Mouse (Mus musculus) common myeloid progenitor, adult 5-6 weeks (primary cell): ENCODE measurements around the gene Lamp1. TPM values are rescaled to one million over a fixed set of nuclear protein-coding genes. Genes with fewer than 3 reads are reported as not detected.

ENCODE experiments used
- ATAC-seq: replicated peaks from 2 replicates; pipeline ENCODE4 v1.8.0; 2016; ENCODE audit warnings: low read depth, mild to moderate bottlenecking, moderate TSS enrichment, inconsistent platforms; ENCODE audit not compliant: poor library complexity, severe bottlenecking
- total RNA-seq: library from RNA; stranded (forward); fragments of 200-1000, 187-1606 nt; gene quantifications from 2 replicates; pipeline ENCODE4 v1.2.3, GENCODE M21; 2017

Lamp1 gene
- total RNA-seq, 1 experiment from 2014 or later, result 164 TPM

DNA sequence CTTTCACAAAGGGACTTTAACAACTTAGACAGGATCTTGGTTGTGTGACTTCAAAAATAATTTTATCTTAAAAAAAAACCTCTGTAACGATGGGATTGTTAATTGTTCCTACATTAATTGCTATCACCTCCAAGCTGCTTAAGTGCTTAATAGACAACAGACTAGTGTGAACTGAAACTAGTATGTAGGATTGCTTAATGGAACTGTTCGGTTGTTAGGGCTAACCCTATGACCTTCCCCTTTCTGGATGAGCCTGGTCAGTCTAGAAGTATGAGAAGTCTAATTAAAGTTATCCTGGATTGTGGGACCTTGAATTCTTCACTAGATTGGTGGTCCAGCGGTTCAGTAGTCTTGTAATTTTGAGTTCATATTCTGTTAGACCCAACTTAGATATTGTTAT lies 1.7 kb downstream of the Lamp1 start:
- ATAC-seq, result no peak

DNA sequence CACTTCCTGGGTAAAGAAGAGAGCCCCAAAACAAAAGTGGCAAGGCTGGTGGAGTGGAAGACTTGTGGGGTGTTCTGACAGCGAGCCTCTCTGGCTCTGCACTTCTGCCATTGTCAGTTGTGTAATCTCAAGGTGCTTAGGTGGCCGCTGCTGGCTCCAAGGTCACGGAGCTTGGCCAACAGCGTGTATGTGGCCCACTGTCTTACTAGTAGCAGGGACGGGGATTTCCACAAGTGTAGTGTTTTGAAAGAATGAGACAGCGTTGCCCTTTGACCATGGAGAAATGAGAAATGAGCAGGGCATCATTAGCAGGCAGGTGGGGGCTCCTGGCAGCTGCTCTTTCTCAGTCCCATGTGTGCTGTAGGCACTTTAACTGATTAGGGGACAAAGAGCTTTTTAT lies 3.1 kb downstream of the Lamp1 start:
- no peak for ATAC-seq

DNA sequence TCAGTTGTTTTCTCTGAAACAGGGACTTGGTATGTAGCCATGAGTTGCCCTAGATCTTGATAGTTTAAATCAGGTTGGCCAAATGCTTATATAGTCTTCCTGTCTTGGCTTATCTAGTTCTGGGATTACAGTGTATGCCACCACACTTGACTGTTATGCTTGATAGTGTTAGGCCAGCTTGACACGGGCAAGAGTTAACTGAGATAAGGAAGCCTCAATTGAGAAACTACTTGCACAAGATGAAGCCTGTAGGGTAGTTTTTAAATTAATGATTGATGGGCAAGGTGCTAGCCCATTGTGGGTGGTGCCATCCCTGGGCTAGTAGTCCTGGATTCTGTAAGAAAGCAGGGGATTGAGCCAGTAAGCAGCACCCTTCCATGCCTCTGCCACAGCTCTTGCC lies 4.6 kb downstream of the Lamp1 start:
- peak; percentile 37 for ATAC-seq

DNA sequence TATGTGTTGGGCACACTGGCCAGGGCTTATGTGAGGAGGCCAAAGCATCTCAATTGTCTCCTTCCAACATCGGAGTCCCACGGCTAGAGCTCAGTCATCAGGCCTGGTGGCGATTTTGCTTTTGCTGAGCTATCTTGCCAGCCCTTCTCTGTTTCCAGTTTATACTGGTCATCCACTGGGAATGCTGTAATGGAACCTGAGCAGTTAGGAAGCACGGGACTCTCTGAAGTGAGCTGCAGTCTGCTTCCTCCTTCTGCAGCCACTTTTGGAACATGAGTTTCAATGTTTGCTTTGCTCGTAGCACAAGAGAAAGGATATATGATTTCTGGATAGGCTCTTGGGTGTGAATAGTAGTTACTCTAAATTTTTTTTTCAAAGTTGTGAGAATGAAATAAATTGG lies 5.4 kb downstream of the Lamp1 start:
- no peak for ATAC-seq

DNA sequence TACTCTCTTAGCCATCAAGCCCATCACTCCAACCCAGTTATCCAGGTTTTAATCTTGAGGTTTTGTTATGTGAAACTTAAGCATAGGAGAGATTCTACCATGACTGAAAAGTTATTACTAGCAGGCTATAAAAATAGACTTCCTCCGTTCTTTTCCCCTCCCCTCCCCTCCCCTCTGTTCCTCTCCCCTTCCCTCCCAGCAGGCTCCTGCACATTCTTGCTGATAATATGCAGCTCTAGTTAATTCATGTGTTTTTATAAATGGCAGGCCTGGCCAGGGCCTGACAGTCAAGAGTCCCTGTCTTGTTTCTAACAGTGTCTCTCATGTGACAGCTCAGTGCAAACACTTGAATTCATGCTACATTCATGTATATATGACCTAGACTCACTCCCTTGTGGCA lies 11.5 kb downstream of the Lamp1 start:
- no peak for ATAC-seq

DNA sequence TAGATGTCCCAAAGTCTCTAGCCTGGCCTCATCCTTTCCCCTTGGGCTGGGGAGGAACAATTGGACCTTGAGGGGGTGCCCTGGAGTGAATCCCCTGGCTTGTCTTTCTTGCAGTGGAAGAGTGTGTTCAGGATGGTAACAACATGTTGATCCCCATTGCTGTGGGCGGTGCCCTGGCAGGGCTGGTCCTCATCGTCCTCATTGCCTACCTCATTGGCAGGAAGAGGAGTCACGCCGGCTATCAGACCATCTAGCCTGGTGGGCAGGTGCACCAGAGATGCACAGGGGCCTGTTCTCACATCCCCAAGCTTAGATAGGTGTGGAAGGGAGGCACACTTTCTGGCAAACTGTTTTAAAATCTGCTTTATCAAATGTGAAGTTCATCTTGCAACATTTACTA lies 15.3 kb downstream of the Lamp1 start:
- ATAC-seq, result no peak

DNA sequence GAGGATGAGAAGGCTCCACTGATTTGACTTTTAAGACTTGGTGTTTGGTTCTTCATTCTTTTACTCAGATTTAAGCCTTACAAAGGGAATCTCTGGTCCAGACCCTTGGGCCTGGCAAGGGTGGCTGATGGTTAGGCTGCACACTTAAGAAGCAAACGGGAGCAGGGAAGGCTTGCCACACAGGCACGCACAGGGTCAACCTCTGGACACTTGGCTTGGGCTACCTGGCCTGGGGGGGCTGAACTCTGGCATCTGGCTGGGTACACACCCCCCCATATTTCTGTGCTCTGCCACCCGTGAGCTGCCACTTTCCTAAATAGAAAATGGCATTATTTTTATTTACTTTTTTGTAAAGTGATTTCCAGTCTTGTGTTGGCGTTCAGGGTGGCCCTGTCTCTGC lies 15.8 kb downstream of the Lamp1 start:
- no peak for ATAC-seq

DNA sequence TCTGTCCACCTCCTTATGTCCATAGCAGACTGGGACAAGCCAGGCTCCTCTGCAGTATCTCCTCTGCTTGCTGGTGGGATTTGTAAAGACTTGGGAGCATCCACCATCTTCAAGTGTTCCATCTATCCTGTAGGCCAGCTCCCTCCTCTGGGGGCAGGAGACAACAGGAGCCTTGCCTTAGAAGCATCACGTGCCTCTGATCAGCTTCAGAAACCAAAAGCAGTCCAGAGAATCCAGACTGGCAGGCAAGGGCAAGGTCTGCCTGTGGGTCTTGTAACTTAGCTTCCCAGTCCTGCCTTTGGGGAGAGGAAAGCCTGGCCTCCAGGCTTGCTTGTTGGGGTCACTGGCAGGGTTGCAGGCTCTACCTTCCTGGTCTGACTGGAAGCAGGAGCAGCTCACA lies 16.7 kb downstream of the Lamp1 start:
- no peak for ATAC-seq

DNA sequence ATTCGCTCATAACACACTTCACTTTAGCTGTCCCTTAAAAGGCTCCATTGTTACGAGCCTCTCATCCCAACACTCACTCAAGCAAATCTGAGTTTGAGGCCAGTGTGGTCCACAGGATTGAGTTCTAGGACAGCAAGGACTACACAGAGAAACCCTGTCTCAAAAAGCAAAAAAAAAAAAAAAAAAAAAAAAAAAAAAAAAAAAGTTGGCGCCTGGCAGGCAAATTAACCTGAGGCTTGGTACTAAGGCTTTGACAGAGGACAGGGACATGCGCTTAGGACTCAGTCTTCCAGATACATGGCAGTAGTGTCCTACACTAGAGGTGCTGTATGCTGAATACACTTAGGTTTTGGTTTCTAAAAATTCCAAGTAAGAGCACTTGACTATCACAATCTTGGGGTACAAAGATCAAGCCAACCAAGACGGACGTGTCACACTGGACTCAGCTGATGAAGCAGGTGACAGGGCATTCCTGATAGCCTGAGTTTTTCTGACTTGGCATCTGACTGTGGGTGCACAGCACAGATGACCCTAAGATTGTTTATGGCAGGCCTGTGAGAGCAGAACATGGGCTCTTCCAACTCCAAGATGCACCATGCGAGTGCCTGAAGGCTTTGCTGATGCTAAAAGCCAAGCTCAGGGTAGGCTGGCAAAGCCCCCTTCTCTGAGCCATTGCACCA lies 18.4 kb downstream of the Lamp1 start:
- no peak for ATAC-seq

DNA sequence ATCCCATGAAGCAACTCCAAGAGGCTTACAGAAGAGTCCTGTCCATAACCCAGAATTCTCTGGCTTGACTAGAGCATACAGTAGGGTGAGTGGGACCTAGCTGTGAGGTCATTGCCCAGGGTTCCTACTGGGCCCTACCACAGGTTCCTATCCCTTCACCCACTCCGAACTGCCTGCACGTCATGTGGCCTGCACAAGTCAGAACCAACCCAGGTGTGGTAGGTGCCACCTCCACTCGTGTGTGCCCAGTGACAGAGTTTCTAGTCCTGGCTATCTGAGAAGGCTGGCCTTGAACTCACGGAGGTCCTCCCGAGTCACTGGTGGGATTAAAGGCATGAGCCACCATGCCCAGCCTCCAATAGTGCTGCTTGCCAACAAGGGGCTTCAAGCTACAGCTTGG lies 19.2 kb downstream of the Lamp1 start:
- ATAC-seq, result no peak

DNA sequence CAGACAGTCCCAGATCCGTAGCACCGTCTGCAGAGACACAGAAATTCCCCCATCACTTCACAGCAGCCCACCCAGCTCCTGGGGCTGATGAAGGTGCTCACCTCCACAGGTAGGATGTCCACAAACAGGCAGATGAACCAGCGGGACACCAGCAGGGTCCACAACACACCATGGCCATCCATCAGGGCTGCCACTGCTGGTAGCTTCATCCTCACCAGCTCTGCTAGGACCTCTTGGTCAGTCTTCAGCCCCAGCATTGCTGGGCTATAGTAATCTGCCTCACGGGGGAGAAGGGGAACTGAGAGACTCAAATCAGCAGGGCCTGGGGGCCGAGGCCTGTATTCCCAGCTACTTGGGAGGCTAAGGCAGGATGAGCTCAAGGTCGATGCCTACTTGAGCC lies 20.5 kb downstream of the Lamp1 start:
- no peak for ATAC-seq

DNA sequence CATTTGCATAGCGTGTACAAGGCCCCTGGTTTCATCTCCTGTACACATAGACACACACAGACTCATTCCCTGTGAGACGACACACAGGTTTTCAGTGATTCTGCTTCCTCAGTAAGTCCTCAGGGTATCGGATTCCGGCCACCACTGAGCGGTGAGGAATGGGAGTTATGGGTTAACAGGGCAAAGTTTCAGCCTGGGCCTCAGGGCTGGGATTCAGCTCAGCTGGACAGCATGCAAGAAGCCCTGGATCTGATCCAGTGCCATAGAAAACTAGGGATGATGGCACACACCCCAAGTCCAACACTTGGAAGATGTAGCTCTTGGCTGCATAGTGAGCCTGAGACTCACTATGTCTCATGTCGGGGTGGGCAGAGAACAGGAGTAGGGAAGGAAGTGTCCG lies 21.0 kb downstream of the Lamp1 start:
- ATAC-seq, result no peak

DNA sequence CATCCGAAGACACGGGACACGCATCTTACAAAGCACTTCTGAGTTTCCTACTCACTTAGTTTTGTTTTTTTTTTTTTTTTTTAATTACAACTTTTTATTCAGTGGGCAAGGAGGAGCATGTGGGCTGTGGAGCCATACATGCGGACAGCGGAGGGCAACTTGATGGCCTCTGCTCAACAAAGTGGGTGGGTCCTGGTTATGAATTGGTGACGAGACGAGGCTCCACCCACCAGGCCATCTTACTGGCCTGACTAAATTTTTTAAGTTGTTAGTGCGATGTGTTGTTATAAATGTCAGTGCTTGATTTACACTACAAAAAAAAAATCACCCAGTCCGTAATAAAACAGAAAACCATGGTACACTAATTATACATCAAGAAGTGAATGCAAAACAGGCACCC lies 21.4 kb downstream of the Lamp1 start:
- no peak for ATAC-seq

DNA sequence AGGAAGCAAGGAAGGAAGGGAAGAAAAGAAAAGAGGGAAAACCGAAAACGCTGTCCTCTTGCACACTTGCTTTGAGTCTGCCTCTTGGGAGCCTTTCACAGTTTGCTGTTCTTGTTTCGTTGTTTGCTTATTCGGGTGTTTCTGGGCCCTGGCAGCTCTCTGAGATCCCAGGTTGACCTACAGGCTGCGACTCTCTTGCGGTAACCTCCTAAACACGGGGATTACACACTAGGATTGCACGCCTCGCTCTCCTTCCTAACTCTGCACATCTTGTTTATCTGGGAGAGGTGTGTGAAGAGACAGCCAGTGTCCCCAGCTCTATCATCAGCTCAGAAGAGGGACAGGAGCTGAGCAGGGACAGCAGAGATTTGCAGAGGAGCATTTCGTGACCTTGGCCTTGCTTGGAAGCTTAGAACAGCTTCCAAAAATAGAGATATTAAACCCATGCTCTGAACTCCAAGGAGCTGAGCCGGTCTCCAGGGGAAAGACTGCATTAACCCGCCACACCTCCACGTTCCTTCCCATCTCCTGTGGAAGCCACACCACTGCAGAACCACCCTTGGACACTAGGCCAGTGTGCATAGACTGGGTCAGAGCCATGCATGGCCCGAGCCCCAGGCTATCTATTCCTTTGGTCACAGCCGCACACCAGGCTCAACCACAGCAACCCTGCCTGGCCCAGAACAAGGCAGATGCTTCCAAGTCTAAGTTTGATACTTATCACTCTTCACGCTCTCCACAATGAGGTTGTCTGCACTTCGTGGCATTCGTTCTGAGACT lies 22.1 kb downstream of the Lamp1 start:
- ATAC-seq, result peak; percentile 30; the same call in 1 of the 2 replicates

DNA sequence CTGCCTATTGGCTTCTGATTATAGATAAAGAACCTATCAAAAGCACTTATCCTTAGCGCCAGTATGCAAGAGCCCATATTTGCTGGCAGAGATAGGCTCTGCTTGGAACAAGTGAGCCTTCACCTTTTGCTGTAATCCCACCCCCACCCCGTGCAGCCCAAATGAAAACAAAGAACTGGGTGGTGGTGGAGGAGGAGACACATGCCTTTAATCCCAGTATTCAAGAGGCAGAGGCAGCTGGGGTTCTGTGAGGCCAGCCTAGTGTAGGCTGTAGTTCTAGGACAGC lies 22.7 kb downstream of the Lamp1 start:
- ATAC-seq, result no peak

DNA sequence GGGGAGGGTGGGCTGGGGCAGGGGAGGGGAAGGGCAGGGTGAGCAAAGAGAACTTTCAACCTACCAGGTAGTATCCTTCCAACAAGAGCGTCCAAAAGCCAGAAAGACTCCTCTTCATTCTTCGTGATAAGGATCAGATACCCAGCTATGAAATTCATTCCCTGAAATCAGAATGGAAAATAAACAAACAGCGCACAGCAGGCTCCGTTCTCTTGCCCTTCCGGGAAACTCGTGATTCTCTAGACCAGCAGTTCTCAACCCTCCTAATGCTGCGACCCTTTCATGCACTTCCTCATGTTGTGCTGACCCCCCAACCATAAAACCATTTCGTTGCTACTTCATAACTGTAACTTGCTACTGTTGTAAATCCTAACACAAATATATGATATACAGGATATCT lies 27.9 kb downstream of the Lamp1 start:
- ATAC-seq, result no peak

DNA sequence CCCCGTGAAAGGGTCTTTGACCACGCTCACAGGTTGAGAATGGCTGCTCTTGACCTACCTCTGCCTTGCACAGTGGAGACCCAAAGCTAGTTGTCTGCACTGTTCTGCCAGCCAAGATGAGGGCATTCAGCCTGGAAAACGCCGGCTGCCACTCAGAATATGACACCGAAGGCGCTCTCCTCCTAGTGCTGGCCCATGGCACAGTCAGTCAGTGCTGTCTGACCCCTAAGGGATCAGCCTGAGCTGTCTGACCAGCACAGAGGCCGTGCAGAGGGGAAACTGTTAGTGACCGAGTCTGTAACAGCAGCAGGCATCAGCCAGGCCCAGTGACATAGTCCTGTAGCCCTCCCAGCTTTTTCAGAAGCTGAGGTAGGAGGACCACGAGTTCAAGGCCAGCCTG lies 28.3 kb downstream of the Lamp1 start:
- ATAC-seq, result no peak

DNA sequence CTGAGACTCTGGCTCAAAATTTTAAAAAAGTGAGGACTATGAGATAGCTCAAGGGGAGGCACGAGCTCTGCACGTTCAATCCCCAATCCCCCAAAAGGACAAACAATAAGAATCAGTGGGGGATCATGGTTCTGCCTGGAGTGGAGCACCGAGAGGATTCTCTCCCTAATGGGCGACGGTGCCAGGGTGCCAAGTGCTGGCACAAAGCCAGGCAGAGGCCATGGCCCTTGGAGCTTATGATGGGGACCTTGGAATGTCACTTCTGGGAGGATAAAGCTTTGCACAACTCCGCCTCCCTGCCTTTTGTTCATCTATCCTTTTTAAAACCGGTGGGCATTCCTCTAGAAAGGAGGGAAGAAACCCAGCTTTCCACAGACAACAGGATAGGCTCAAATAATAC lies 28.7 kb downstream of the Lamp1 start:
- ATAC-seq, result no peak

DNA sequence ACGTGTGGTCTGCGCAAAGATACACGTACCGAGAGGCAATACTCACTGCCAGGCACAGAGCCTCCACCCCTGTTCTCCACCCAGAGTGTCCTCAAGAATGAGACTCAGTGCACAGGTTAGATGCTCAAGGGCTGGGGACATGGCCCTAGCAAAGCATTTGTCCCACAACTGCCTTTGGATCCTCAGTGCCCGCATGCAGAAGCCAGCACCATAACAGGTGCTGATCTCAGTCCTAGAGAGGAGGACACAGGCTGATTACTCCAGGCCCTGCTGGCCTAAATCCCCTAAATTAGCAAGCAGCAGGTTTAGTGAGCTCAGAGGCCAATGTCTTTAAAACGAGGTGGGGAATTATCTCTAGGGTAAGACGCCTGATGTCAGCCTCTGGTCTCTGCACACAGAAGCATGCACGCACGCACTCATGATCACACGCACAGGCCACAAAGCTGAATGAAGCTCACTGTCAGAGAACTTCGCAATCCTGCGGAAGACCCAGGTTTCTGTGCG lies 29.1 kb downstream of the Lamp1 start:
- no peak for ATAC-seq

DNA sequence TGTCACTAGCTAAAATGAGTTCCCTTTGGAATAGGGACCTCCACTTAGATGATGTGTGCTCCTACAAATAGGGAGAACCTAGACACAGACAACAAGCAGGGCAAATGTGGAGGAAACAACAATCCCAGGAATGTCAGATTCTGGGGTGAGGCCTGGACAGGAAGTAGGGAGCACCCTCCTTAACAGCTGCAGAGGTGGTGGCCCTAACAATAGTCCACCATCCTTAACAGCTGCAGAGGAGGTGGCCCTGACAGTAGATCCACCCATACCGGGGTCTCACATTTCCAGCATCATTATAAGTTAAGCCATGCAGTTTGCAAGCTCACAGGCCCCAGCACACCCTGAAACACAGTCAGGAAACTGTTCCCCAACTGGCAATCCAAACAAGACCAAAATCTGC lies 29.9 kb downstream of the Lamp1 start:
- ATAC-seq, result no peak

DNA sequence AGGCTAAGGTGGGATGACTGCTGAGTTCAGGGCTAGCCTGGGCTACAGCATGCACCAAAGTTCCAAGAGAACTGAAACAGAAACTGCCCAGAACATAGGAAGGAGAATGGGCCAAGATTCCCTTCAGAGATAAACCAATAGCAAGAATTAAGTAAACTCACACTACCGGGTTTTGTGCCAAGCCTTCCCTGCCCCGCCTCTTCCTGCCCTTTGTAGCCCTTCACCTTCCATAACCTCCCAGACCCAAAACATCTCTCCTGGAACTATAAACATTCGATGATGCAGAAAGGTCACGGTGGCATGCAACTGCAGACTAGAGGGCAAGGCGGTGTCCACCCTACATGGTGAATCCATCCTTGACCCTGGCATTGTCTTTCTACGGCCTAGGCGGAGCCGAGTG lies 31.3 kb downstream of the Lamp1 start:
- no peak for ATAC-seq

DNA sequence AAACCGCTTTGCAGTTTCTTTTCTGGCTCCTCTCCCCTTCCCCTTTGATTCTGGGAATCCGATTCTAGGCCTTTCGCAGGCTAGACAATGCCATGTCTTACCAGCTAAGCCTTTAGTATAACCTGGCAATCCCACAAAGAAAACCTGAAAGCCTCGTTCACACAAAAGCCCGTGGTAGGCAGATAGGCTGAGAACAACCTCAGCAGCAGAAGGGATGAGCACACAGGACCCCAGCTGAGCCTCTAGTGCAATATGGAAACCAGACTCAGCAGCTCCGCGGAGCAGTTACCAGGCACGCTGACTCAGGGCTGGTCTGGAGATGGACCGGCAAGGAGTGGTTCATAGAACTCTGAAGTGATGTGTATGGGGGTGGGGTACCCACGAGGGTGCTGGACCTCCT lies 35.9 kb downstream of the Lamp1 start:
- ATAC-seq, result no peak
